Comparison of ENCODE assay signal across 9 mouse cellular contexts in genomic region chr10:121432041-121432634, GRCm38 (mm10). TPM values are rescaled to one million over a fixed set of nuclear protein-coding genes. Genes with fewer than 3 reads are reported as not detected.
A peak's percentile ranks its signal among the peaks of the same experiment; 100 is the strongest.
DNase-seq lines count a peak whose midpoint lies in the region; ATAC-seq lines count a peak whose summit lies in the region.
"Had no signal": no experiment of that assay in that cellular context is flagged by ENCODE, and none has a peak within 500 bp of the region (broad histone marks: within the 10 kb centered on the region; RNA-seq: fewer than 3 reads in every experiment).

No protein-coding gene starts in this region.

- H3K9me3 ChIP-seq in kidney, embryonic 16.5 days (ENCODE audit: low read length) = no peaks in the 10 kb centered on the region
- H3K9me3 ChIP-seq in embryonic facial prominence, embryonic 14.5 days (ENCODE audit: control insufficient read depth, low read length) = no peaks in the 10 kb centered on the region
- H3K9me3 ChIP-seq in midbrain, embryonic 12.5 days = no peaks in the 10 kb centered on the region

- H3K4me2 ChIP-seq in kidney, embryonic 16.5 days (replicated peaks; ENCODE audit: low read depth, low read length) = no peak overlapping the region
- H3K4me2 ChIP-seq in embryonic facial prominence, embryonic 14.5 days (ENCODE audit: low read depth, low read length) = peak overlapping the region; percentile 22; the same call in 1 of the 2 replicates
- no peak overlapping the region for H3K4me2 ChIP-seq in midbrain, embryonic 12.5 days (replicated peaks)

- H3K4me1 ChIP-seq in kidney, embryonic 16.5 days (ENCODE audit: insufficient read depth, low read length) = peaks cover 91% of the 10 kb centered on the region
- peaks cover 69% of the 10 kb centered on the region for H3K4me1 ChIP-seq in embryonic facial prominence, embryonic 14.5 days (ENCODE audit: control insufficient read depth, insufficient read depth, low read length)
- peaks cover 26% of the 10 kb centered on the region for H3K4me1 ChIP-seq in midbrain, embryonic 12.5 days

- no peaks in the 10 kb centered on the region for H3K27me3 ChIP-seq in kidney, embryonic 16.5 days (ENCODE audit: insufficient read depth, low read length)
- H3K27me3 ChIP-seq in embryonic facial prominence, embryonic 14.5 days (replicated peaks; ENCODE audit: control insufficient read depth, insufficient read depth, low read length) = no peaks in the 10 kb centered on the region
- H3K27me3 ChIP-seq in midbrain, embryonic 12.5 days = no peaks in the 10 kb centered on the region
- H3K27me3 ChIP-seq: Patski had no signal

- no peaks in the 10 kb centered on the region for H3K36me3 ChIP-seq in kidney, embryonic 16.5 days (ENCODE audit: insufficient read depth, low read length)
- H3K36me3 ChIP-seq in embryonic facial prominence, embryonic 14.5 days (ENCODE audit: control insufficient read depth, insufficient read depth, low read length) = no peaks in the 10 kb centered on the region
- no peaks in the 10 kb centered on the region for H3K36me3 ChIP-seq in midbrain, embryonic 12.5 days

- peak overlapping the region; percentile 62 for H3K27ac ChIP-seq in kidney, embryonic 16.5 days (ENCODE audit: low read length)
- H3K27ac ChIP-seq in embryonic facial prominence, embryonic 14.5 days (replicated peaks; ENCODE audit: low read depth, low read length) = peak overlapping the region; percentile 75
- H3K27ac ChIP-seq in midbrain, embryonic 12.5 days (replicated peaks) = peak overlapping the region; percentile 0; the same call in 1 of the 2 replicates

- 52% methylated on average over 12 of the region's 12 CpGs for WGBS in kidney, embryonic 16.5 days
- 41% methylated on average over 12 of the region's 12 CpGs for WGBS in embryonic facial prominence, embryonic 14.5 days
- WGBS in midbrain, embryonic 12.5 days = 51% methylated on average over 12 of the region's 12 CpGs

- ATAC-seq in kidney, embryonic 16.5 days (ENCODE audit: low FRiP score, low TSS enrichment) = no peak
- no peak; the same call in 1 of the 2 replicates for ATAC-seq in embryonic facial prominence, embryonic 14.5 days (ENCODE audit: low read depth)
- no peak for ATAC-seq in midbrain, embryonic 12.5 days (ENCODE audit: low FRiP score, low read depth)
- ATAC-seq: Patski had no signal

- DNase-seq in kidney, adult 18-20 months = no peak
- DNase-seq in embryonic facial prominence, embryonic 14.5 days (ENCODE audit: low spot score) = no peak
- peak; percentile 74 for DNase-seq in kidney, postnatal 10 days
- DNase-seq in adrenal gland, postnatal 36 days = no peak
- DNase-seq in adrenal gland, postnatal 4 days (ENCODE audit: low spot score in 2 of 2) = no peak
- no peak for DNase-seq in frontal cortex, adult 2 months (ENCODE audit: extremely low spot score in 1 of 2, low spot score in 1 of 2)

- no peak overlapping the region for H3K4me3 ChIP-seq in kidney, embryonic 16.5 days (ENCODE audit: low read length)
- no peak overlapping the region for H3K4me3 ChIP-seq in embryonic facial prominence, embryonic 14.5 days (ENCODE audit: low read depth, low read length)
- no peak overlapping the region for H3K4me3 ChIP-seq in midbrain, embryonic 12.5 days

- H3K9ac ChIP-seq in kidney, embryonic 16.5 days (replicated peaks; ENCODE audit: low read length) = no peak overlapping the region
- no peak overlapping the region for H3K9ac ChIP-seq in embryonic facial prominence, embryonic 14.5 days (ENCODE audit: low read depth, low read length)
- H3K9ac ChIP-seq in midbrain, embryonic 12.5 days (replicated peaks) = no peak overlapping the region

RNA-seq across cellular contexts. Expression of gene Rassf3, which starts 44.0 kb away (rescaled TPM):
- polyA plus RNA-seq in kidney, embryonic 16.5 days (2015; fragmentation: Nextera tagmentation; extraction: Ambion mirVana) = 14.8 and 15.2 TPM in 2 replicates
- 23.6 and 27.0 TPM in 2 replicates for polyA plus RNA-seq in embryonic facial prominence, embryonic 14.5 days (2014; fragmentation: Nextera tagmentation; extraction: Ambion mirVana)
- polyA plus RNA-seq in midbrain, embryonic 12.5 days (2016; fragmentation: Nextera tagmentation; extraction: Ambion mirVana) = 6.7 and 7.8 TPM in 2 replicates
- 10 to 100 TPM; 37.5 to 38.2 TPM for total RNA-seq in adrenal gland, postnatal 36 days (2021)
- 10 to 100 TPM; 37.6 to 44.5 TPM for total RNA-seq in adrenal gland, postnatal 4 days (2021)
- 18.0 and 21.5 TPM in 2 replicates for polyA plus RNA-seq in frontal cortex, adult 2 months (2012; rRNA removed)

Comparison
In these comparisons a context has a peak if more than half of its experiments do, and no peak if none do; other contexts are left out.
1. H3K27ac ChIP-seq: peak in every context shown above with its lines; median percentile 75 in embryonic facial prominence, embryonic 14.5 days; 62 in kidney, embryonic 16.5 days; 0 in midbrain, embryonic 12.5 days.